In the genomic region with DNA sequence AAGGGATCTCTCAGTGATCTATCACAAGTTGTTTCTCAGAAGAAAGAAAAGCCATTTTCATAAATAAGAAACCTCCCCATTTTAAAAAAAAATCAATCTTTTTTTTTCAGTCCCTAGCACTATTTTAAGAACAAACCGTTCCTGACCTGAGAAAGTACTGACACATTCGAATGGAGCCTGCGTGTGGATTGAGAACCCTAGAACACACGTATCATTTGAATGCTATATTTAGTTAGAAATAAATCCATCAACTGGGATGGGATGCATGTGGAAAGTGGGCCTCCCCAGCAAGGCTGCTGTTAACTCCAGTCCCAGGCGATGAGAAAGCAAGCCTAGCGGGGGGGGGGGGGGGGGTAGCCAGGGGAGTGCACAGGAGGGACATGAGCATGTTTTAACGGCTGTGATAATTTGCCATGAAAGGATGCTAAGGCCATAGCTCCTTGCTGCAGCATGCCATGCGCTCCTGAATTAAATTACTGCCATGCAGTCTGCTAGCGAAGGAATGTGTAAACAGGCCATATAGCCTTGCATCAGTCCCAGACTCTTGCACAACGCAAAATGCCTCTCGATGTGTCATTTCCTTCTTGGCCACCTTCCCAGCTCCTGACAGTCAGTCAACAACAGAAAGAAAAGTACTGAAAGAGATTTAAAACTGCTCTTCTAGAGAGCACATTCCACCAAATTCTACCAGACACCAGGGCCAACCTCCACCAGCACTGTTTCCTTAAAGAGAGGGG, we compare ENCODE assay signal across 8 mouse cellular contexts.
DNase-seq lines count a peak whose midpoint lies in the region; ATAC-seq and TF ChIP-seq lines count a peak whose summit lies in the region.

No protein-coding gene starts in this region.

- H3K27me3 ChIP-seq in kidney, adult 2 months (replicated peaks; ENCODE audit: control insufficient read depth, insufficient read depth, low read length), result no peaks in the 10 kb centered on the region
- no peaks in the 10 kb centered on the region for H3K27me3 ChIP-seq in liver, adult 2 months (ENCODE audit: control insufficient read depth, insufficient read depth, low read length)

- H3K79me2 ChIP-seq in liver, adult 2 months (ENCODE audit: control insufficient read depth, insufficient read depth, low read length), result 0 out of 2 replicates have a peak, but pooled peaks cover 2% of the 10 kb centered on the region

- H3K36me3 ChIP-seq in kidney, adult 2 months (ENCODE audit: control insufficient read depth, insufficient read depth, low read length), result no peaks in the 10 kb centered on the region
- no peaks in the 10 kb centered on the region for H3K36me3 ChIP-seq in liver, adult 2 months (ENCODE audit: control insufficient read depth, insufficient read depth, low read length)

- H3K4me3 ChIP-seq in kidney, adult 2 months (ENCODE audit: insufficient read depth, low read depth, low read length), result no peak overlapping the region
- H3K4me3 ChIP-seq in liver, adult 2 months (ENCODE audit: insufficient read depth, low read depth, low read length), result no peak overlapping the region

- TF ChIP-seq CTCF in kidney, adult 2 months (conservative IDR thresholded peaks at IDR 0.05; ENCODE audit: insufficient read depth, insufficient read length, low read depth, low read length), result no peak
- TF ChIP-seq CTCF in liver, adult 2 months (IDR thresholded peaks at IDR 0.05; ENCODE audit: low read depth, low read length), result no peak

- no peak overlapping the region for H3K27ac ChIP-seq in kidney, adult 2 months (ENCODE audit: insufficient read depth, low read depth, low read length)
- H3K27ac ChIP-seq in liver, adult 2 months (replicated peaks; ENCODE audit: insufficient read depth, low read depth, low read length), result no peak overlapping the region

- 40% methylated on average over 11 of the region's 11 CpGs for WGBS in kidney, adult 2 months
- 38% methylated on average over 11 of the region's 11 CpGs for WGBS in liver, adult 2 months

- ATAC-seq in neutrophil, adult 5-6 weeks (ENCODE audit: extremely low read depth, insufficient number of reproducible peaks, low FRiP score, poor library complexity, severe bottlenecking), result peak; percentile 77

- DNase-seq in embryo, embryonic 10 days (ENCODE audit: low spot score), result peak; percentile 19
- DNase-seq in embryo, embryonic 9.5 days (ENCODE audit: extremely low spot score), result no peak
- DNase-seq in adrenal gland, adult 18-20 months (ENCODE audit: low spot score in 2 of 2), result peak; percentile 61 to 77
- DNase-seq in gastrocnemius, postnatal 14 days, result peak; percentile 52
- DNase-seq in kidney, adult 2 months, result peak; percentile 81
- peak; percentile 56 for DNase-seq in liver, adult 2 months (ENCODE audit: extremely low read depth, low read depth, low spot score)
- no peak for DNase-seq in thymus, postnatal 0 days (ENCODE audit: low spot score)

- H3K9ac ChIP-seq in liver, adult 2 months (ENCODE audit: low read depth, low read length), result no peak overlapping the region

- no peak for TF ChIP-seq POLR2A in kidney, adult 2 months (IDR thresholded peaks at IDR 0.05; ENCODE audit: low read depth, low read length)
- no peak for TF ChIP-seq POLR2A in liver, adult 2 months (IDR thresholded peaks at IDR 0.05; ENCODE audit: extremely low read depth, insufficient read depth, low read length)

- H3K4me1 ChIP-seq in kidney, adult 2 months (ENCODE audit: control insufficient read depth, insufficient read depth, low read length), result no peaks in the 10 kb centered on the region
- peaks cover 3% of the 10 kb centered on the region; the same call in 1 of the 2 replicates for H3K4me1 ChIP-seq in liver, adult 2 months (ENCODE audit: control insufficient read depth, insufficient read depth, low read length)

- intact Hi-C loops in gastrocnemius, postnatal 14 days (cut with DNase I; ENCODE audit: low total_unique reads), result no loop called here

Comparison
In these comparisons a context has a peak if more than half of its experiments do, and no peak if none do; other contexts are left out.
1. DNase-seq: peak in embryo, embryonic 10 days (single experiment), adrenal gland, adult 18-20 months (2 of 2), gastrocnemius, postnatal 14 days (single experiment), kidney, adult 2 months (single experiment) and liver, adult 2 months (single experiment); none in embryo, embryonic 9.5 days (single experiment) and thymus, postnatal 0 days (single experiment).